Mouse (Mus musculus) liver, embryonic 12.5 days (tissue): ENCODE data around the gene Lrrc38. TPM values are rescaled to one million over a fixed set of nuclear protein-coding genes. Genes with fewer than 3 reads are reported as not detected.

Experiments used
- ATAC-seq: fragments of 200-750 bp; cut with Nextera tagmentation; 2 replicates; pipeline ENCODE4 v1.8.0; 2017; ENCODE audit warnings: moderate number of reproducible peaks, mild to moderate bottlenecking, moderate library complexity
- H3K27ac ChIP-seq: fragments of 300-500 bp; sonication (generic); 2 replicates; pipeline ENCODE4 v1.5.1; 2016; ENCODE audit warnings: mild to moderate bottlenecking
- H3K27me3 ChIP-seq: fragments of 300-500 bp; sonication (generic); replicated peaks from 2 replicates; pipeline ENCODE4 v1.6.1; 2016; ENCODE audit warnings: mild to moderate bottlenecking, moderate library complexity
- H3K36me3 ChIP-seq: fragments of 300-500 bp; sonication (generic); 2 replicates; pipeline ENCODE4 v1.6.1; 2016; ENCODE audit warnings: mild to moderate bottlenecking, moderate library complexity
- H3K4me1 ChIP-seq: fragments of 300-500 bp; sonication (generic); 2 replicates; pipeline ENCODE4 v1.6.1; 2016
- H3K4me2 ChIP-seq: fragments of 300-500 bp; sonication (generic); 2 replicates; pipeline ENCODE4 v1.6.1; 2016; ENCODE audit warnings: mild to moderate bottlenecking, moderate library complexity
- H3K4me3 ChIP-seq: fragments of 300-500 bp; sonication (generic); 2 replicates; pipeline ENCODE4 v1.5.1; 2016; ENCODE audit warnings: mild to moderate bottlenecking, moderate library complexity
- H3K9ac ChIP-seq: fragments of 300-500 bp; sonication (generic); 2 replicates; pipeline ENCODE4 v1.6.1; 2016; ENCODE audit warnings: mild to moderate bottlenecking, moderate library complexity
- H3K9me3 ChIP-seq: fragments of 300-500 bp; sonication (generic); replicated peaks from 2 replicates; pipeline ENCODE4 v1.6.1; 2016; ENCODE audit warnings: mild to moderate bottlenecking, moderate library complexity
- WGBS: fragments of 180-500 bp; shearing (Covaris S2); methylation state at CpG from one replicate; pipeline ENCODE4 v1.1.7; 2016; ENCODE audit not compliant: insufficient replicate concordance; 5-methylcytosine and 5-hydroxymethylcytosine counted together
- polyA plus RNA-seq: library from polyadenylated mRNA; unstranded; fragments of >200 nt; fragmentation: Nextera tagmentation; extraction: Ambion mirVana; gene quantifications from 2 replicates; pipeline ENCODE4 v1.2.1, GENCODE M21; 2016

Lrrc38 gene
- polyA plus RNA-seq, 1 experiment from 2014 or later = not detected

DNA sequence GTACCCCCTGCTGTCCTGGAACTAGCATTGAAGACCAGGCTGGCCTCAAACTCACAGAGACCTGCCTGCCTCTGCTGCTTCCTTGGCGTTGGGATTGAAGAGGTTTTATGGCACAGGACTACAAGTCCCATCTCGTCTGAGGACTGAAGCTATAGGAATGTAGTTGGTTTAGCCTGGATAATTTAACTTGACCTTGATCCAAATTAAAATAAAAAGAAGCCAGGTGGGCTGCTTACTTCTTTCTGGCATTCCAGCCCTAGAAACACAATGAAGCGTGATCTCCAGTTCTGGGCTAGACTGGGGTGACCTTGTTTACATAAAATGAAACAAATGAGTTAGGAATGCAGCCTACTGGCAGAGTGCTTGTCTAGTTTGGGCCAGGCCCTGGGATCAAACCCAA, 64.6 kb downstream of the Lrrc38 start:
- WGBS = 82% methylated on average over 3 of the region's 3 CpGs
- Histone ChIP-seq H3K36me3 (peaks cover 44% of the 10 kb centered on the region), H3K9me3 (no peaks in the 10 kb centered on the region), H3K27ac (no peak overlapping the region), H3K9ac (no peak overlapping the region), H3K4me1 (peaks cover 10% of the 10 kb centered on the region), H3K4me3 (no peak overlapping the region), H3K4me2 (no peak overlapping the region), H3K27me3 (0 out of 2 replicates have a peak, but pooled peaks cover 3% of the 10 kb centered on the region)
- ATAC-seq = no peak

Other genes with a start within 250 kb of the Lrrc38 start
- gene Prdm2, start 136.8 kb upstream of the Lrrc38 start, polyA plus RNA-seq = 5.2 and 6.2 TPM in 2 replicates
- gene Pdpn, start 50.2 kb upstream of the Lrrc38 start, polyA plus RNA-seq = 1.7 and 2.5 TPM in 2 replicates
- gene Pramel1, start 44.7 kb downstream of the Lrrc38 start, polyA plus RNA-seq = not detected in 2 replicates
- gene Pramef8, start 62.7 kb downstream of the Lrrc38 start, polyA plus RNA-seq = 5.3 and 6.0 TPM in 2 replicates
- gene Oog4, start 100.6 kb downstream of the Lrrc38 start, polyA plus RNA-seq = not detected in 2 replicates
- gene Gm13043, start 161.6 kb downstream of the Lrrc38 start, polyA plus RNA-seq = not detected in 2 replicates
- not detected in 2 replicates for gene Gm13040, start 186.2 kb downstream of the Lrrc38 start, polyA plus RNA-seq
- gene BC080695, start 201.9 kb downstream of the Lrrc38 start, polyA plus RNA-seq = not detected in 2 replicates
- gene Gm13057, start 202.0 kb downstream of the Lrrc38 start, polyA plus RNA-seq = not detected in 2 replicates